Mouse (Mus musculus) MEL (cell line): ENCODE results near the gene Inhba. TPM values are rescaled to one million over a fixed set of nuclear protein-coding genes. Genes with fewer than 3 reads are reported as not detected.

Experiments used
- DNase-seq: peaks from one replicate; pipeline ENCODE4 v3.0.0; 2011; ENCODE audit warnings: low read depth, low spot score
- H3K27ac ChIP-seq: 2 replicates; pipeline ENCODE4 v1.5.1; 2012; ENCODE audit warnings: low read depth, mild to moderate bottlenecking, control low read depth, low read length, moderate library complexity; ENCODE audit not compliant: control insufficient read depth
- H3K27me3 ChIP-seq, 2 experiments: fragments of 150-350 bp in 1 of 2; sonication (generic) in 1 of 2; 2 replicates each; pipeline ENCODE4 v1.6.1; 2012; ENCODE audit warnings: low read length in 2 of 2, mild to moderate bottlenecking in 2 of 2, improper control_type of control experiment in 1 of 2, moderate library complexity in 1 of 2; ENCODE audit not compliant: insufficient read depth in 2 of 2, control insufficient read depth in 1 of 2
- H3K36me3 ChIP-seq, 2 experiments: 2 replicates each; pipeline ENCODE4 v1.6.1; 2012 to 2014; ENCODE audit warnings: low read length in 2 of 2, improper control_type of control experiment in 1 of 2, inconsistent platforms in 1 of 2, mild to moderate bottlenecking in 1 of 2; ENCODE audit not compliant: insufficient read depth in 2 of 2, control insufficient read depth in 1 of 2
- H3K4me1 ChIP-seq, 2 experiments: fragments of 150-350 bp in 1 of 2; sonication (generic) in 1 of 2; 2 replicates each; pipeline ENCODE4 v1.6.1; 2012; ENCODE audit warnings: low read length in 2 of 2, improper control_type of control experiment in 1 of 2, mild to moderate bottlenecking in 1 of 2; ENCODE audit not compliant: insufficient read depth in 2 of 2, control insufficient read depth in 1 of 2
- H3K4me3 ChIP-seq, 2 experiments: fragments of 150-350 bp in 1 of 2; sonication (generic) in 1 of 2; 2 replicates each; pipeline ENCODE4 v1.5.1; 2012; ENCODE audit warnings: low read depth in 2 of 2, low read length in 2 of 2, mild to moderate bottlenecking in 2 of 2, moderate library complexity in 2 of 2, control low read depth in 1 of 2, improper control_type of control experiment in 1 of 2; ENCODE audit not compliant: control insufficient read depth in 1 of 2, insufficient read depth in 1 of 2
- H3K79me2 ChIP-seq: 2 replicates; pipeline ENCODE4 v1.6.1; 2012; ENCODE audit warnings: mild to moderate bottlenecking, low read length, moderate library complexity; ENCODE audit not compliant: control insufficient read depth, poor library complexity, insufficient read depth
- H3K9ac ChIP-seq: 2 replicates; pipeline ENCODE4 v1.6.1; 2012; ENCODE audit warnings: low read depth, mild to moderate bottlenecking, control low read depth, low read length, moderate library complexity; ENCODE audit not compliant: control insufficient read depth, poor library complexity, severe bottlenecking
- H3K9me3 ChIP-seq: fragments of 150-350 bp; sonication (generic); replicated peaks from 2 replicates; pipeline ENCODE4 v1.6.1; 2012; ENCODE audit warnings: mild to moderate bottlenecking, low read length, improper control_type of control experiment, moderate library complexity; ENCODE audit not compliant: insufficient read depth
- BHLHE40 ChIP-seq: IDR thresholded peaks from 2 replicates; pipeline ENCODE4 v1.6.1; 2012; ENCODE audit warnings: low read depth, mild to moderate bottlenecking, inconsistent platforms, low read length, improper control_type of control experiment, borderline replicate concordance
- CHD1 ChIP-seq: IDR thresholded peaks from 2 replicates; pipeline ENCODE4 v1.6.1; 2012; ENCODE audit warnings: low read depth, mild to moderate bottlenecking, inconsistent platforms, low read length, improper control_type of control experiment
- CTCF ChIP-seq, 3 experiments: IDR thresholded peaks in 2 of 3; conservative IDR thresholded peaks in 1 of 3; 2 replicates each; pipeline ENCODE4 v1.5.1; 2011 to 2012; ENCODE audit warnings: low read length in 3 of 3, low read depth in 2 of 3, mild to moderate bottlenecking in 2 of 3, improper control_type of control experiment in 1 of 3, inconsistent platforms in 1 of 3, mixed read lengths in 1 of 3, moderate library complexity in 1 of 3; ENCODE audit not compliant: control insufficient read depth in 1 of 3, insufficient read depth in 1 of 3, poor library complexity in 1 of 3, severe bottlenecking in 1 of 3
- E2F4 ChIP-seq: IDR thresholded peaks from 2 replicates; pipeline ENCODE4 v1.6.1; 2011; ENCODE audit warnings: low read depth, low read length, improper control_type of control experiment, borderline replicate concordance
- ETS1 ChIP-seq: IDR thresholded peaks from 2 replicates; pipeline ENCODE4 v1.6.1; 2012; ENCODE audit warnings: low read depth, mild to moderate bottlenecking, inconsistent platforms, low read length, improper control_type of control experiment, moderate library complexity
- HCFC1 ChIP-seq: IDR thresholded peaks from 2 replicates; pipeline ENCODE4 v1.6.1; 2012; ENCODE audit warnings: low read depth, mild to moderate bottlenecking, inconsistent platforms, low read length, improper control_type of control experiment, moderate library complexity
- KAT2A ChIP-seq: conservative IDR thresholded peaks from 2 replicates; pipeline ENCODE4 v1.6.1; 2012; ENCODE audit warnings: low read depth, low read length, improper control_type of control experiment, inconsistent platforms
- MAFK ChIP-seq: IDR thresholded peaks from 2 replicates; pipeline ENCODE4 v1.6.1; 2011; ENCODE audit warnings: low read depth, mild to moderate bottlenecking, low read length, improper control_type of control experiment, borderline replicate concordance
- MAZ ChIP-seq: IDR thresholded peaks from 2 replicates; pipeline ENCODE4 v1.6.1; 2012; ENCODE audit warnings: low read depth, mild to moderate bottlenecking, inconsistent platforms, low read length, improper control_type of control experiment
- MYB ChIP-seq: IDR thresholded peaks from 2 replicates; pipeline ENCODE4 v1.6.1; 2011; ENCODE audit warnings: mild to moderate bottlenecking, low read depth, low read length, improper control_type of control experiment
- MYC ChIP-seq: IDR thresholded peaks from 2 replicates; pipeline ENCODE4 v1.6.1; 2011; ENCODE audit warnings: low read depth, mild to moderate bottlenecking, low read length, improper control_type of control experiment, moderate library complexity
- NRF1 ChIP-seq: IDR thresholded peaks from 2 replicates; pipeline ENCODE4 v1.6.1; 2014; ENCODE audit warnings: low read depth, mild to moderate bottlenecking, inconsistent platforms, low read length, improper control_type of control experiment, moderate library complexity; ENCODE audit not compliant: poor library complexity, insufficient read depth, severe bottlenecking
- POLR2A ChIP-seq, 2 experiments: IDR thresholded peaks; 2 replicates each; pipeline ENCODE4 v1.6.1; 2011 to 2012; ENCODE audit warnings: low read length in 2 of 2, mild to moderate bottlenecking in 2 of 2, control low read depth in 1 of 2, improper control_type of control experiment in 1 of 2, low read depth in 1 of 2, moderate library complexity in 1 of 2; ENCODE audit not compliant: control insufficient read depth in 1 of 2, insufficient read depth in 1 of 2, poor library complexity in 1 of 2
- POLR2AphosphoS2 ChIP-seq: IDR thresholded peaks from 2 replicates; pipeline ENCODE4 v1.6.1; 2011; ENCODE audit warnings: low read length, improper control_type of control experiment
- RAD21 ChIP-seq: IDR thresholded peaks from 2 replicates; pipeline ENCODE4 v1.6.1; 2011; ENCODE audit warnings: mild to moderate bottlenecking, low read depth, low read length, improper control_type of control experiment
- RCOR1 ChIP-seq: IDR thresholded peaks from 2 replicates; pipeline ENCODE4 v1.6.1; 2012; ENCODE audit warnings: low read depth, mild to moderate bottlenecking, inconsistent platforms, low read length, improper control_type of control experiment
- SIN3A ChIP-seq: IDR thresholded peaks from 2 replicates; pipeline ENCODE4 v1.6.1; 2012; ENCODE audit warnings: low read length, improper control_type of control experiment, inconsistent platforms
- TBP ChIP-seq: IDR thresholded peaks from 2 replicates; pipeline ENCODE4 v1.8.0; 2011; ENCODE audit warnings: low read depth, low read length, improper control_type of control experiment
- ZMIZ1 ChIP-seq: IDR thresholded peaks from 2 replicates; pipeline ENCODE4 v1.6.1; 2012; ENCODE audit warnings: low read depth, mild to moderate bottlenecking, inconsistent platforms, low read length, improper control_type of control experiment, moderate library complexity
- polyA plus RNA-seq, 2 experiments: library from polyadenylated mRNA; stranded (reverse) in 1 of 2; unstranded in 1 of 2; fragments of >175 nt in 1 of 2; fragments of >200 nt in 1 of 2; gene quantifications; 2 replicates each; pipeline versions ENCODE4 v1.2.1 to v1.2.4; 2012; ENCODE audit warnings: low replicate concordance in 2 of 2, low read depth in 1 of 2; ENCODE audit not compliant: insufficient read length in 2 of 2, insufficient read depth in 1 of 2, missing spikeins in 1 of 2
- total RNA-seq: library from RNA; depleted of rRNA; stranded (reverse); fragments of 300-350 nt; gene quantifications from 2 replicates; pipeline ENCODE4 v1.2.3, GENCODE M21; 2012

The Inhba gene
- total and polyA plus RNA-seq, 3 experiments, result not detected

DNA sequence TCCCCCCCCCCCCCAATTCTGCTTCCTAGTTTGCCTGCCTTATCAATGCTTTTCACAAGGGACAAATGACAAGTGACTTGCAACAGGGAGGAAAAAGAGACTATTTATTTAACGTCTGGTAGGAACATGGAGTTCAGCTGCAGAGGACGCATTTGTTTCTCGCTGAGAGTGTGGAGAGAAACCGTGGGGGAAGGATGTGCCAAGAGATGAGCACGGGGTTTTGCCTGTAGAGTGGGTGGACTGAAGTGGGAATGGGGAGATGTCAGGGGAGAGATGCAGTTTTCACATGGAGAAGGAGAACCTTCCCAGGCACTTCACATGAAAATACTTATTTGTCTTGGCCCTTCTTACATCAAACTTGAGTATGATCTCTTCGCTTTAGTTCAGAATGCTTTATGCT is 9.5 kb downstream of the Inhba start:
- H3K36me3 ChIP-seq, result no peaks in the 10 kb centered on the region
- no peak for DNase-seq
- no peaks in the 10 kb centered on the region for H3K4me1 ChIP-seq
- H3K4me3 ChIP-seq, result no peak overlapping the region
- H3K79me2 ChIP-seq, result no peaks in the 10 kb centered on the region
- no peak for TF ChIP-seq ETS1
- TF ChIP-seq NRF1, result no peak
- no peak for TF ChIP-seq BHLHE40
- no peak for TF ChIP-seq RAD21
- TF ChIP-seq MAFK, result no peak
- no peak for TF ChIP-seq RCOR1
- no peak for TF ChIP-seq CTCF (IDR thresholded peaks at IDR 0.05 in 2 of 3, conservative IDR thresholded peaks at IDR 0.05 in 1 of 3; ENCODE audit: control insufficient read depth in 1 of 3, insufficient read depth in 1 of 3, low read depth in 2 of 3, low read length in 3 of 3, poor library complexity in 1 of 3, severe bottlenecking in 1 of 3)
- no peaks in the 10 kb centered on the region for H3K9me3 ChIP-seq
- H3K27ac ChIP-seq, result no peak overlapping the region
- no peaks in the 10 kb centered on the region for H3K27me3 ChIP-seq
- H3K9ac ChIP-seq, result no peak overlapping the region

DNA sequence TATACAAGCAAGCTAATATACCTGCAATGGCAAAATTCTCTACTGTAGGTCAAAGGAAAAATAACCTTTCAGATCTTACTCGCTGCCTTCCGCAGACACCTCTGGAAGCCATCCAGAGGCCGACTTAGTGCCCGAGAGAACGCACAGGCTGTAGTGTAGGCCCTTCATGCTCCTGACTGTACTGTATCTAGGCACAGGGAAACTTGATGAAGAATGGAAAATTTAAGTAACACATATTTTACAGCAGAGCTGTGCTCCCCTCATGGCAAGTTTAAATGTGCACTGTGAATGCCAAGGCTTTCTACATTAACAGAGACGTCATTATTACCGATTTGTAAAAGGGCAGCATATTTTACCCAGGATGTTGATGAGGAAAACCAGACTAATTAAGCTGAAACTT is 10.2 kb downstream of the Inhba start:
- no peaks in the 10 kb centered on the region for H3K27me3 ChIP-seq
- no peaks in the 10 kb centered on the region for H3K79me2 ChIP-seq
- H3K36me3 ChIP-seq, result no peaks in the 10 kb centered on the region
- no peaks in the 10 kb centered on the region for H3K9me3 ChIP-seq
- H3K27ac ChIP-seq, result no peak overlapping the region
- no peak for TF ChIP-seq POLR2A (IDR thresholded peaks at IDR 0.05; ENCODE audit: control insufficient read depth in 1 of 2, insufficient read depth in 1 of 2, low read depth in 1 of 2, low read length in 2 of 2, poor library complexity in 1 of 2)
- TF ChIP-seq KAT2A, result no peak
- TF ChIP-seq CTCF (IDR thresholded peaks at IDR 0.05 in 2 of 3, conservative IDR thresholded peaks at IDR 0.05 in 1 of 3; ENCODE audit: control insufficient read depth in 1 of 3, insufficient read depth in 1 of 3, low read depth in 2 of 3, low read length in 3 of 3, poor library complexity in 1 of 3, severe bottlenecking in 1 of 3), result no peak
- no peak for TF ChIP-seq HCFC1
- TF ChIP-seq SIN3A, result no peak
- TF ChIP-seq RCOR1, result no peak
- TF ChIP-seq CHD1, result no peak
- TF ChIP-seq ZMIZ1, result no peak
- no peak for TF ChIP-seq ETS1
- TF ChIP-seq MAZ, result no peak
- TF ChIP-seq MYC, result no peak
- TF ChIP-seq MYB, result no peak
- TF ChIP-seq TBP, result no peak
- no peak for TF ChIP-seq E2F4
- TF ChIP-seq POLR2AphosphoS2, result no peak
- no peak for DNase-seq
- no peak overlapping the region for H3K9ac ChIP-seq
- no peaks in the 10 kb centered on the region for H3K4me1 ChIP-seq
- no peak overlapping the region for H3K4me3 ChIP-seq
